Mouse (Mus musculus): ENCODE measurements around the gene Ltb4r1.

Ltb4r1 gene

GRCm38 (mm10) chr14:55747051-55747847, 18.5 kb upstream of the Ltb4r1 start:
- DNase-seq, result no peak

- no peak for DNase-seq
Measured at GRCm38 (mm10) chr14:55757566-55757965, 8.2 kb upstream of the Ltb4r1 start.

- DNase-seq, result peak; percentile 21
Measured at GRCm38 (mm10) chr14:55758363-55758784, 7.4 kb upstream of the Ltb4r1 start, which contains the start of gene Cideb. TSS of gene Cideb (minus strand) at chr14:55758458.

GRCm38 (mm10) chr14:55760156-55760555, 5.6 kb upstream of the Ltb4r1 start:
- peak; percentile 75 for DNase-seq

GRCm38 (mm10) chr14:55761163-55761562, 4.6 kb upstream of the Ltb4r1 start, which contains the start of gene Ltb4r2:
TSS of gene Ltb4r2 (plus strand) at chr14:55761428.
- DNase-seq, result no peak

GRCm38 (mm10) chr14:55762001-55762821, 3.6 kb upstream of the Ltb4r1 start:
- peak; percentile 55 for DNase-seq

GRCm38 (mm10) chr14:55763166-55763565, 2.6 kb upstream of the Ltb4r1 start:
- DNase-seq, result no peak

- DNase-seq, result peak; percentile 35
Measured at GRCm38 (mm10) chr14:55767519-55768414, 2.0 kb downstream of the Ltb4r1 start.

- DNase-seq, result no peak
Measured at GRCm38 (mm10) chr14:55768555-55768954, 2.8 kb downstream of the Ltb4r1 start.

- DNase-seq, result no peak
Measured at GRCm38 (mm10) chr14:55769087-55769703, 3.4 kb downstream of the Ltb4r1 start.

GRCm38 (mm10) chr14:55776711-55777110, 10.9 kb downstream of the Ltb4r1 start:
- DNase-seq, result no peak

GRCm38 (mm10) chr14:55777176-55777575, 11.4 kb downstream of the Ltb4r1 start:
- DNase-seq, result no peak

- no peak for DNase-seq
Measured at GRCm38 (mm10) chr14:55777806-55778205, 12.0 kb downstream of the Ltb4r1 start.

GRCm38 (mm10) chr14:55778686-55779085, 12.9 kb downstream of the Ltb4r1 start:
- no peak for DNase-seq

- DNase-seq, result no peak
Measured at GRCm38 (mm10) chr14:55779656-55780055, 13.9 kb downstream of the Ltb4r1 start.

- DNase-seq, result no peak
Measured at GRCm38 (mm10) chr14:55780736-55781135, 15.0 kb downstream of the Ltb4r1 start.

- peak; percentile 45 for DNase-seq
Measured at GRCm38 (mm10) chr14:55781310-55781709, 15.5 kb downstream of the Ltb4r1 start.

GRCm38 (mm10) chr14:55782361-55782960, 16.7 kb downstream of the Ltb4r1 start:
- no peak for DNase-seq

- no peak for DNase-seq
Measured at GRCm38 (mm10) chr14:55783171-55783957, 17.6 kb downstream of the Ltb4r1 start.

GRCm38 (mm10) chr14:55783958-55784235, 18.1 kb downstream of the Ltb4r1 start, which contains the start of gene Adcy4:
TSS of gene Adcy4 (minus strand) at chr14:55784095.
- DNase-seq, result no peak

- no peak for DNase-seq
Measured at GRCm38 (mm10) chr14:55785195-55785594, 19.4 kb downstream of the Ltb4r1 start.

All from right cerebral cortex, postnatal 25 days (tissue).